Mouse (Mus musculus) T-helper 17 cell (primary cell): ENCODE data around the gene Olfr976.
"Not testable (repeated sequence)": the region's sequence is repeated elsewhere in the genome, so short reads cannot be mapped to it uniquely, and the experiment has no call there.

Source experiments
- in situ Hi-C, 2 experiments: fragments of 300-600 bp; cut with MboI, MseI; formaldehyde crosslinking; loops; 1 replicate in 1 of 2; 2 replicates in 1 of 2; pipeline ENCODE4 v1.15.1; 2025; ENCODE audit warnings: high pct_unique_total_duplicates in 2 of 2

The Olfr976 gene

GRCm38 (mm10) chr9:39961033-39961432 lies at the start of gene Olfr976:
Olfr976 (minus strand) TSS chr9:39961133.
- in situ Hi-C loops = not testable (repeated sequence)

- in situ Hi-C loops = no loop called here
Observed at GRCm38 (mm10) chr9:40009482-40009881, 48.5 kb upstream of the Olfr976 start, which contains the start of gene Olfr980. Olfr980 (minus strand) TSS chr9:40009582.

DNA sequence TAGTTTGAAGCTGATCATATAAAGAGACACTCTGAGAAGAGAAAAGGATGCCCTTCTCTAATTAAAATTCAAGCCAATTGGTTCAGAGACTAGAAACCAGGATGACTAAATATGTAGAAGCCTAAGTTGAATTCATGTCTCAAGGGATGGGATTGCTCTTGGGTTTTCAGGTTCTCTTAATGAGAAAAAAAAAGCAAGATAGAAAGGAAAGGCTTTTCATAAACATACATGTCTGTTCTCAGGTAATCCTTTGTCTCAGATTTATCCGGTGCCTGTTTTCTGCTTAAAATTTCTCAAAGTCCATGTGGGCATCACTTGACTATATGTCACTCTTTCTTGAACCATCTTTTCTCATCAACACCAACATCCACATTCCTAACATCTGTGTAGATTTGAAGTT lies 42.4 kb upstream of the Olfr976 start, which contains the start of gene Olfr979:
Gene Olfr979, minus strand, starts transcription at position 101 of the 400 bp plus-strand sequence.
- in situ Hi-C loops = no loop called here

DNA sequence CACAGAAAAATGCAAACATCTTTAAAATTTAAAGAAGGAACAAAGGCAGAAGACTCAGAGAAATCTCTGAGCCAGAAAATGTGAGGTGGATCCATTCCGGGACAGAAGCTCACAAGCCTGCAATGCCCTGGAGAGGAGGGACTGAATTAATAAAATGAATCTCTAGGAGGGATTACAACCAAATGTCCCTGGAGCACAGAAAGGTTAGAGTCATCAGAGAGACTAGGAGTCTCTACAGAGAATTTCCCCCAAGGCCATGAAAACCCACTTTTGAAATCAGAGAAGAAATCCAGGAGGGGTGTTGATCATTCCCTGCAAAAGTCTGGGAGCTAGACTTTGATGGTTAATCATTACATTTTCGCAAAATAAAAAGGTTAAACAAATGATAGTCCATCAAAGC lies 30.9 kb upstream of the Olfr976 start, which contains the start of gene Olfr978:
Gene Olfr978, plus strand, starts transcription at position 301 of the 400 bp plus-strand sequence.
- in situ Hi-C loops = no loop called here

GRCm38 (mm10) chr9:39976581-39977145 lies 15.7 kb upstream of the Olfr976 start:
- in situ Hi-C loops = not testable (repeated sequence)

- in situ Hi-C loops = no loop called here
Observed at GRCm38 (mm10) chr9:39951946-39952345, 9.0 kb downstream of the Olfr976 start, which contains the start of gene Olfr975. Olfr975 (minus strand) TSS chr9:39952046.

GRCm38 (mm10) chr9:39937201-39937600 lies 23.7 kb downstream of the Olfr976 start, which contains the start of gene Olfr974:
Olfr974 (plus strand) TSS chr9:39937501.
- in situ Hi-C loops = no loop called here

DNA sequence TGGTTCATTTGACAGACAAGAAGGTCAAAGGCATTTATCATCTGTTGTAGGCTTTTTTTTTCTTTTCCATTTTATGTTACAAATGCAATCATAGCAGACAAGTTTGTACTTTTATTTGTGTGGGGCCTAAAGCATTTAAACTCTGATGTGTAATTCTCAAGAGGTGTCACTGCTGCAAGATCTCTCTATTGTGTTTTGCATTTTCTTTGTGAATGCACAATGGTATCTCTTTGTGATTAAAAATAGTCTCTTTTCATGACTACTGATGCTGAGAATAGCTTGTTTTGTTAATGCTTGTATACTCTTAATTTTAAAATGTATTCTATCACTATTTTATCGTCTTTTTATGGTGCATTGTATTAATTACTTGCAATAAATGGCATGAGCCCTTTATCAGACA lies 32.1 kb downstream of the Olfr976 start:
- in situ Hi-C loops = loop anchor here (5.0 kb wide), 1 partner anchor 52 kb away; no protein-coding TSS in a partner anchor

GRCm38 (mm10) chr9:39927975-39928836 lies 32.7 kb downstream of the Olfr976 start:
- in situ Hi-C loops = loop anchor here (5.0 kb wide), 1 partner anchor 51 kb away; no protein-coding TSS in a partner anchor

GRCm38 (mm10) chr9:39909939-39910338 lies 51.0 kb downstream of the Olfr976 start:
- in situ Hi-C loops = no loop called here

DNA sequence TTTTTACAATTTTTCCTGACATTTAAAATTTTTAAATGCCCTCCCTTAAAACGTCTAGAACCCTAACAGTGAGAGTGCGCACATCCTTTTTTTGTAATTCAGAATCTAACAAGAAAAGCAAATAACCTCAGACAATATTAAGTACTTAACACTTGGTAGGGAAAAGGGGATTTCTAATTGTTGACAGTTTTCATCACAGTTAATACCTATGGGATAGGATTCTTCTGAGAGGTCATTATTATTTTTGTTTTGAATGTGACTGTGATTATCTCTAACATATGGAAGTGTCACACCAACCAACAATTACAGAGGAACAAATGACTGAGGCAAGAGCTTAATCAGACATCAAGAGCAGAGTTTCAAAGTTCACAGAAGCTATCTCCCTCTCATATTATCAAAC lies 53.9 kb downstream of the Olfr976 start, which contains the start of gene Olfr229:
Gene Olfr229, plus strand, starts transcription at position 301 of the 400 bp plus-strand sequence.
- in situ Hi-C loops = no loop called here

DNA sequence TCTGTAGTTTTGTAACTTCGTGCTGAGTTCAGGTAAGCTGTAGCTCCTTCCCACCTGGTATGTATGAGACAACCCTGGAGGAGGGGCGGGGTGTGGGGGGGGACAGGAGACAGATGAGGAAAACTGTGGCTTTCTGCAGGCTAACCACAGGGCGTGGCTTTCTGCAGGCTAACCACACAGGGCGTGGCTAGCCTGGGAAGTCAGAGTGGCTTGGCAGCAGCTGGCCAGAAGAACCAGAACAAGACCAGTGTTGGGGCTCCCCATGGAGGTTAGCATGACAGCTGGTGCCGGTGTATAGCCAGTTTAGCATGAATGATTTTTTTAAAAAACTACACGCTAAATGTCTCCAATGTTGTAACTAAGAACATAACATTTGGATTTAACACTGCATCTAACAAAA lies 55.8 kb downstream of the Olfr976 start:
- in situ Hi-C loops = no loop called here
